Mouse (Mus musculus): ENCODE results near the gene Arid4b.

Arid4b gene

DNA sequence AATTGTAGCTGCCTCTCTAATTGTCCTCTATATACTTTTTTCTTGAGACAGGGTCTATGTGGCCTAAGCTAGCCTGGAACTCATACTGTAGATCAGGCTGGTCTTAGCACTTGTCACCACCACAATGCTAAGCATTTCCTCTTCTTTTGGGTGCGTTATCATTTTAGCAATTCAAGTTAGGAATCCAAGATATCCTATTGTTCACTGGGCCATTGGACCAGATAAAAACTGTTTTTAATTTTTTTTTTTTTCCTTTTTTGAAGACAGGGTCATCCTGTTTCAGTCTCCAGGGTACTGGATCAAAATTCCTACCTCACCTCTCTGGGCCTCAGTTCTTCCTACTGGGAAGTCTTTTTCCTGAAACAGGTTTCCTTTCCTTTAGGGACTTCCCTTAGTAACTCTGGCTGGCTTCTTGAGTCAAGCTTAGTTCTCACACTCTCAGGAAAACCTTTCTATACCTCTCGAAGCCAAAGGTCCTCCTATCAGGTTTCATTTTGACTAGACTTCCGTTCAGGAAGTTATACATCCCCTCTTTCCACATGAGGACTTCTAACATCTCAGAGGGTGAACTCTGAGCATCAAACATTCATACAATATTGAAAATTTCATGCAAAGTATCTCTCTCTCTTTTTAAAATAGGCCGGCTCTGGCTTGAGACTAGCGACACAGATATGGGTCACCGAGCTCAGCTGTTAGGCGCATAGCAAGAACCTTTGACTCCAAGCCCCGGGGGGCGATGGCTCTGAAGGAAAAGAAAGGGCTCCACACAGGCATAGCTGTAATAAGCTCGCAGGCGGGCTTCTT is 621 bp upstream of the Arid4b start:
- no peak for DNase-seq (ENCODE audit: low spot score)

DNA sequence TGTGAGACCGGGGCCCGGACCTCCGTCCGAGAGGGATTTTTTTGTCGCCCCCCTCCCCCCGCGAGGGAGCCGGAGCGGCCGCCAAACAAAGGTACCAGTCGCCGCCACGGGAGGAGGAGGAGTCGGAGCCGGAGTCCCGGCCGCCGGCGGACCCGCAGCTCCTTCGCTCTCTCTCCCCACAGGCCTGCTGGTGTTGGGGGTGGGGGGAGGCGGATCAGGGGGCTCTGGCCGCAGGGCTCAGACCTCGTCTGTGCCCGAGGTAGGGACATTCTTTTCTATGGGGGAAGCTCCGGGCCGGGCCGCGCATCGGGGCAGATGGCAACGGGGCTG is 875 bp downstream of the Arid4b start:
- DNase-seq (ENCODE audit: low spot score) = no peak

DNA sequence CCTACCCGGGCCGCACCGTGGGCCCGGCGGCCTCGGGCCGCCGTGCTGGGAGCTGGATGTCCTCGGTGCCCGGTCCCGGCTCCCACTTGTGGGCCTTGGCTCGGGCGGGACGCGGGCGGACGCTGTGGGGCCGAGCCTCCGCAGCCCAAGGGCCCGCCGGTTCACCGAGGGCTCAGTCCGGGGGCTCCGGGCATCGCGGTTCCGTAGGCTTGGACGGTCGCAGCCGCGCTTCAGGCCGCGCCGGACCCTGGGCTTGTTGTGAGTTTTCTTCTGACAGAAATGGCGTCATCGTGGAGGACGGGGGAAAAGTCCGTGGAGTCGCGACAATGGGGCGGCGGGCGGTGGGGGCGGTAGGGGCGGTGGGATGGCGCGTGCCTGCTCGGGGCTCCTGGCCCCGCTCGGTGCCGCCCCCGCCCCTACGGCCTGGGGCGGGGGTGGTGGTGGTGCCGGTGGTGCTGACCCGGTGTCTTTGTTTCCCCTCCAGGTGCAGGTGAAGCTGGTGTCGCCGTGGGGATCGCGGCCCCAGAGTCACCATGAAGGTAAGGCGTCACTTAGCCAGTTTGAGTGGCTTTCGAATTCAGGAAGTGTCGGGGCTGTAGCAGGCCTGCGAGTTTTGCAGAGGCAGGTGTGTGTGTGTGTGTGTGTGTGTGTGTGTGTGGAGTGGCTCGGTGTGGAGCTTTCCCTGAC is 1.5 kb downstream of the Arid4b start:
- no peak for DNase-seq (ENCODE audit: low spot score)

DNA sequence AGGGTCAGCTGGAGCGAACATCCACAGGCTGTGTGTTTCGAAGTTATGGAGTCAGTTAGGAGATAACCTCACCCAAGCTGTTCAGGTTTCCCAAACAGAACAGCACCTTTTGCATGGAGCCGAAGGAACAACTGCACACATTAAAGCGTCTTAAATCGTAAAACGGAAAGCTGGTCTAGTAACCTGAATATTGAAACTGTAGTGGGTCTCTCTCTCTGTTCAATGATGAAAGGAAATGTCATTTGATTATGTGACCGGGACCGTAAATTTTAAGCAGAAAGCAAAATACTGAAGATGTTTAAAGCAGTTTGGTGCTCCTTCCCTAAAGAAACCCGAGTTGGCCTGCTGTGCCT is 2.0 kb downstream of the Arid4b start:
- no peak for DNase-seq (ENCODE audit: low spot score)

DNA sequence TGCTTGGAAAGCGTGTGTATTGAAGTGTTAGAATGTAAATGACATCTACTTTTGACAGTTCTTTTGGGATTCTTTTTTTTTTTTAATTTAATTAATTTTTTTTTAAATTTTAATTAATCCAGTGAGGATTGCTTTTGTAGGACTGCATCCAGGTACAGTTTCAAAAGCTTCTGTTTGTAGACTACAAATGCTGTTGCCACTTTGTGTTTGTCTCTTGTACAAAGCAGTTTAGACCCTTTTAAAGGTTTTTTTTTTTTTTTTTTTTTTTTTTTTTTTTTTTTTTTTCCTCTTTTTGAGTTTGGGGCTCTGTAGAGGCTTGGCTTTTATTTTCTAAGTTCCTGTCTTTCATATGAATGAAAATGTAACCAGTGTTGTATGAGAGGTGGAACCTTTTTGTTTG is 2.7 kb downstream of the Arid4b start:
- DNase-seq (ENCODE audit: low spot score) = no peak

DNA sequence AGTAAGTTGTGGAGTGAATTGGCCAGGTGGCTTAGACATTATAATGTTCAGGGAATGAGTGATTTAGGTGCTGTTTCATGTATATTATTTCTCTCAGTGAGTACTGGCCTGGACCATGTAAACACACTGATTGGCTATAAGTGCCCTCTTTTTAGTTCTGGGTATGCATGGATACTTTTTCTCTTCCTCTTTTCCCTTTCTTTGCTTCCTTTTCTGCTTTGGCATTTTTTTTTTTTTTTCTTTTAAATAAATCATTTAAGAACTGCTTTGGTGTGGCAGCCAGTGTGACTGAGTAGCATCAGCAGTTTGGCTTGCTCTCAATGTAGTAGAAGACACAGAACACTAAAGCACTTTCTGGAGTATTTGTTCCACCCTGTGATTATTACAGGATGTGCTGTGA is 5.0 kb downstream of the Arid4b start:
- DNase-seq (ENCODE audit: low spot score) = no peak

DNA sequence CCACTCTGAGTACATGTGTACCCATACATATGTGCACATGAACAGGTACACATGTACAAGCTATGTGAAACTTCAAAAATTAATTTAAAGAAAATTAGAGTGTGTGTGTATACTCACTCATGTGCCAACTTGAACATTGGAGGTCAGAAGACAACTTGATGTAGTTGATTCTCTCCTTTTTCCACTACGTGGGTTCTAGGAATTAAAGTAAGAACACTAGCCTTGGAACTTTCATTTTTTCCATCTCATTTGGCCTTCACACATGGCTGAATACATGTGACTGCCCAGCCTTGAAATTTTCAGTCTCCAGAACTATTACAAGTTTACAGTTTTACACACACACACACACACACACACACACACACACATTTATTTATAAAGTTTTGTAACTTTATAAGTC is 6.3 kb downstream of the Arid4b start:
- no peak for DNase-seq (ENCODE audit: low spot score)

DNA sequence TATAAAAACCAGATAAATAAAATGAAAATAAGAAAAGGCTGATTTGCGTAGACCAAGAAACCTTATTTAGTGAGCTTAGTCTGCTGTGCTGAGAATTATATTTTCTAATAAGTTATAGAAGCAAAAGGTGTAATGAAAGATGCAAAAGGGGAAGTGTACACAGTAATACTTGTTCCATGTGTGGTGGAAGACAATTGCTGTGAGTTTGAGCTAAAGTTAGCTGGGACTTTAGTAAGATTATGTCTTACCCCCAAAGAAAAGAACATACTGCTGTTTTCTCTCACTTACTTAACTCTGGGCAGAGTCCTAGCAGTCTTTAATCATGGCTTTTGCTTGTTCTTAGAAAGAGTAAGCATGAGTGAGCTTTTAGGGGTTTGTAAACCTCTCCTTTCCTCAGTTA is 11.3 kb downstream of the Arid4b start:
- no peak for DNase-seq (ENCODE audit: low spot score)

DNA sequence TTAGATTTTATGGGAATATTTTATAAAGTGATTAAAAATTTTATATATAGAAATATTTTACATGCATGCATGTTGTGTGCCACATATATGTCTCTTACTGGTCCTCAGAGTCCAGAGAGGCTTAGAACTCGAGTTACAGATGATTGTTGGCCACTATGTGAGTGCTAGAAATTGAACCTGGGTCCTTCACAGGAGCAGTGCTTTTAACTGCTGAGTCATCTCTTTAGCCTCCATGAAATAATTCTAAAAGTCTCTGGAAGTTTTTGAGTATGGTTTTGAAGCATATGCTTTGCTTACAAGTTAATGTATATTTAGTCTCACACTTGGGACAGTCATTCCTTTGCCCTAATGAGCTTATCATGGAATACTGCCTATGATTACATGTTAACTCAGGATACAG is 12.3 kb downstream of the Arid4b start:
- DNase-seq (ENCODE audit: low spot score) = no peak

DNA sequence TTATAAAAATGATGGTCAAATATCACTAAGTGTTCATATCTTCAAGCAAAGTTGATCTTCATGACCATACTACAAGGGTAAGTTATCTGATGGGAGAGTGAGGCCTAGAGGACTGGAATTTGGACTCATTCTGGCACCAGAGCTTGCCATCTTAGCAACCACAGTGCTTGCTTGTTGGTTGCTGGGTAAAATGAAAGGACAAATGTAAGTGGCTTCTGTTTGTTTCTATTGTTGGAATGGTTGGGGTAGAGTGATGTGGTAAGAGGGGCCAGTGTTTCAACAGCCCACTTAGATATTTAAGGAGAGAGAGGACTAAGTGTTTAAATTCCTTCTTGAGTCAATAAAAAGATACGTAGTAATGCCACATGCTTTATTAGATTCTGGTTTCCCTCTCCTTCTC is 25.6 kb downstream of the Arid4b start:
- no peak for DNase-seq (ENCODE audit: low spot score)

DNA sequence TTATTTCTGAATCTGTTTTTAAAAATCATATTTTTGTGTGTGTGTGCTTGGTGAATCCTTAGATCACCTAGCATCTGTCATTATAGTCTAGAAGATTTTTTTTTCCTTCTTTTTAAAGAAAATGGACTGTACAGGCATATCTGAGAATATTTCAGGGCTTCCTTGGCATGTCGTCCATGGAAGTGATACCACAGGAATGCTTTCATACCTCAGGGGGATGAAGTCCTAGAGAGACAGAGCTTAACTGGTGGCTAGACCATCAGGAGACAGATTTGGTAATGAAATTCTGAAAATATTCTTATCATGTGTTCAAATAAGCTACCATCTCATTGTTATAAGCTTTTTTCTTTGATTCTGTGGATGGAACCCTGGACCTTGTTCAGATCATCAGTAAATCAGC is 40.0 kb downstream of the Arid4b start:
- no peak for DNase-seq (ENCODE audit: low spot score)

DNA sequence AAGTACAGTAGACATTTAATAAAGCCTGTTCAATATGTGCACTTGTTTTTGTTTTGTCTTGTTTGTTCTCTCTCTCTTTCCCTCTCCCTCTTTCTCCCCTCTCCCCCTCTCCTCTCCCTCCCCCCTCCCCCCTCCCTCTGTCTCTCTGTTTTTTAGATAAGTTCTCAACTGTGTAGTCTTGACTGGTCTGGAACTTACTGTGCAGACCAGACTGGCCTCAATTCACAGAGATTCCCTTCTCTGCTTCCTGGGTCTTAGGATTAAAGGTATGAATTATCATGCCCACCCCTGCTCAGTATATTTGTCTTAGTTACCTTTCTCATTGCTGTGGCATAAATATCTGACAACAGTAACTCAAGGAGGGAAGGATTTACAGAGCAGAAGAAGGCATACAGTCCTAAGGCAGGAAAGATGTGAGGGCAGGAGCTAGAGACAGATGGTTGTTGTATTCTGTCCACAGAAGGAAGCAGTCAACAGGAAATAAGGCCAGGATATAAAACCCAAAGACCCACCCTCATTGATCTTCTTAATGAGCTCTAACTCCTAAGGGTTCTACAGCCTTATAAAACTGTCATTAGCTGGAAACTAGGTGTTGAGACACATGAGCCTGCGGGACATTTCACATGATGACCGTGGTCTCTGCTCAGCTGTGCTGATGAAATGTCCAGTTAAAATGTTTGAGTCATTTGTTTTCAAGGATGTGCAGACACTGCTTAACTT is 47.3 kb downstream of the Arid4b start:
- DNase-seq (ENCODE audit: low spot score) = no peak

DNA sequence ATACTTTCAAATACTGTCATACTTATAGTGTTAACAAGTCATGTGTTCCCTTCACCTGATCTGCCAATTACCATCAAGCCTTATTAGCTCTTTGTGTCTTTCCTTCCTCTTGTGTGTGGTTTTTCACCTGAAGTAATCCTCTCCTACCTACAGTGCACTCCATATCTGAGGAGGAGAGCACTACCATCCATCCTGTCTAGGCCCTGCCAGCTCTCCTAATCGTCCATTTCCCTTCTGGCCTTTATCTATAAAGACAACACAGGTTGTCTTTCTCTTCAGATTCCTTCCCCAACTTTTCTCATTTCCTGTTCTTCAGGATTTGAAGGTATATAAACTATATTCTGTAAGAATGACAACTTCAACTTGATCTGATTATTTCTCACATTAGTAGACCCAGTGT is 48.1 kb downstream of the Arid4b start:
- no peak for DNase-seq (ENCODE audit: low spot score)

DNA sequence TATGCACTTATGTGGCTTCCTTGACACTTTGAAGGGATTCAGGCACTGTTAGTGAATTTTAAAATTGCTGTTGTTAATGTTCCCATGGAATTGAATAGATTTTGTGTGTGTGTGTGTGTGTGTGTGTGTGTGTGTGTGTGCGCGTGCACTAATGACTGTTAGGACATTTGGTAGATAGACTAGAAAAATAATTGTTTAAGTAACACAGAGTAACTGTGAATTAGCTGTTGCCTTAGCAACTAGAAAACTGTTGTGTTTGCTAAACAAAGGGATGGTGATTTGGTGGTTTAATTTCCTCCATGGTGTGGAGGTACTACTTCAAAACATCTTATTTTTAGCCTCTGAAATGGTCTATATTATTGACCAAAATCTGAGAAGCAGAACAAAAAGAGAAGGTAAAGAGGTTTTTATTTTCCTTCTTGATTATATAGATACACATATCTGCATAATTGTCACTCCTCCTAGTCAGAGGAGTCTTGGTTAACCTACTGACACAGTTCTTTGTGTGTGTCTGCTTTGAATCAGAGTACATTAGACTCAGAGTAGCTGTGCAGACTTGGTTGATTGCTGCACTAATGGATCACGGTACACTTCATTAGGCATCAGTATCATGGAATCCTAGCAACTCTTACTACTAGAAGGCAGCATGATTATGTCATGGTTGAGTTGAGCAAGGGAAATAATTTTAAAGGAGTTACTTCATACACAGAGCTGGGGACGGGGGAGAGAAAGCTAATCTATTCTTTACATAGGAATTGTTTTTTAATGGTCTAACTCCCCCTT is 50.9 kb downstream of the Arid4b start:
- DNase-seq (ENCODE audit: low spot score) = no peak

DNA sequence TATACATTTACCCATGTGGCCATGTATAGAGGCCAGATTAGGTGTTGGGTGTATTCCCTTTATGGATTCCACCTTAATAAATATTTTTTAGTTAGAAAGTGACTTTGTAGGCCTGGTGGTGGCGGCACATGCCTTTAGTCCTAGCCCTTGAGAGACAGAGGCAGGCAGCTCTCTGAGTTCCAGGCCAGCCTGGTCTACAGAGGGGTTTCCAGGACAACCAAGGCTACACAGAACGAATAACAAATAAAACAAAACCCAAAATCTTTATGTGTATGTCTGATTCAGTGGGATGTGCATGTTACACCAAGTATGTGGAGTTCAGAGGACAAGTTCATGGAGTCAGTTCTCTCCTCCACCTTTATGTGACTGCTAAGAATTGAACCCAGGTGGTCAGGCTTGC is 52.8 kb downstream of the Arid4b start:
- no peak for DNase-seq (ENCODE audit: low spot score)

DNA sequence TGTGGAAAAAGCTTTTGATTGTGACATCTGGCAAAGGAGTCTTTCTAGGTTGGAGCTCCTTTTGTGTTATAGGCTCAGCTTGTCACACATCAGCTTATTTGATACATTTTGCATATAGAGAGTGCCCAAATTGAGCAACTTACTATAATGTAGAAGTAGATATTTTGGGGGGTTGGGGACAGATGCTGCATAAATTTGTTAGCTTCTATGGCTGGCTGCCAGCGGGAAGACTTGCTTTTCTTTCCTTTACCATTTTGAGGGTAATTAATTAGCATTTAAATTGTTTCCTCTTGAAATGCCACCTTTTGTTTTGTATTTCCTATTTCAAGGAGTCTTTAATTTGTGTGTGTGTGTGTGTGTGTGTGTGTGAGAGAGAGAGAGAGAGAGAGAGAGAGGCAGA is 68.6 kb downstream of the Arid4b start:
- no peak for DNase-seq (ENCODE audit: low spot score)

DNA sequence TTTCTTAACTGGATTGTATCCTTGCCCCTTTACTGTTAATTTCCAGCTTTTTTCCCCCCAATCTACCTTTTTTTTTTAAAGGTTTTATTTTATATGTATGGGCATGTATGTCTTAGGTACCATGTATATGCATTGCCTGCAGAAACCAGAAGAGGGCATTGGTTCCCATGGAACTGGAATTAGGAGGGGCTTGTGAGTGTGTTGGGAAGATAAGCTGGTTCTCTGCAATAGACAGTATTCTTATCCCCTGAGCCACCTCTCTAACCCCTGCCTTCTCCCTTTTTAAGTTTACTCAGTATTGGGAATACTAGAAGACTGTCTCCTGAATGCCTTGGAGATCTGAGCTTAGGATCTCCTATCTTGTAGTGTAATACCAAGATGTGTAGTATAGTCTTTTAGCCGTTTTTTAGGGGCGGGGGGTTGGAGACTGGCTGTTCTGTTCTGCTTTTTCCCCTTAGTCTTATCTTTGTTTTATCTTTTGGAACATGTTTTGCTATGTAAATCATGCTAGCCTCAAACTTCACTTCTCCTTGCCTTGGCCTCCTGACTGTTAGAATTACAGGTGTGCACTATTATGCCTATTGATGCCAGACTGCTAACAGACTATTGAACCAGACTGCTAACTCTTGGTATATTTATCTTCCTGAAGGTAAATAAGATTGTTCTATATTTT is 79.4 kb downstream of the Arid4b start:
- DNase-seq (ENCODE audit: low spot score) = no peak

DNA sequence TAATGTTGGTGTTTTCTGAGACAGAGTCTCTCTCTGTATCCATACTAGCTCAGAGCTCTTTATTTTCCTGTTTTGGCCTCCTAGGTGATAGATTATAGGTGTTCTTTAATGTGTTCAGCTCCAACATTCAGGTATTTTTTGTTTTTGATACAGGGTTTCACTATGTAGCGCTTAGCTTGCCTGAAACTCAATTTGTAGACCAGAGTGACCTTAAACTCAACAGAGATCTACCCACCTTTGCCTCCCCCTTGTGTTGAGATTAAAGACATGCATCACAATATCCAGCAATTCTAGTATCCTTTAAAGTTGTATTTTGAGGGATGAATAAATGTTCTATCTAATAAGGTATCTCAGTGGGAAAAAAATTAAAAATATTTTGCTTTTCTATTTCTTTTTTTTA is 115.0 kb downstream of the Arid4b start:
- no peak for DNase-seq (ENCODE audit: low spot score)

DNA sequence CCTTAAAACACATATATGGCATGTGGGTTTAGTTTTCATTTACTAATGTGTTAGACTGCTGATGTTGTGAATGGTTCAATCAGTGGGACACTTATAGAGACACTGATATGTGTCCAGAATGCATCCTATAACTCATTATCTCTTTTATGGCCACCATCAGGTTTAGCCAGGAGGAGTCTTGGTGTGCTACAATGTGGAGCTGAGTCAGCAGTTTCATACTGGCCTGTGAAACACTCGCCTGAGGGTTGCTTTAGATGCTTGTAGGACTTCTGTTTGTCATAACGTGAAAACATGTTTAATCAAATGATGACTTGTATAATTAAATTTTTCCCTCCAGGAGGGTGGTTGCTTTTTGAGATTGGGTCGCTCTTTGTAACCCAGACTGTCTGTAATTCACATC is 116.6 kb downstream of the Arid4b start:
- DNase-seq (ENCODE audit: low spot score) = no peak

DNA sequence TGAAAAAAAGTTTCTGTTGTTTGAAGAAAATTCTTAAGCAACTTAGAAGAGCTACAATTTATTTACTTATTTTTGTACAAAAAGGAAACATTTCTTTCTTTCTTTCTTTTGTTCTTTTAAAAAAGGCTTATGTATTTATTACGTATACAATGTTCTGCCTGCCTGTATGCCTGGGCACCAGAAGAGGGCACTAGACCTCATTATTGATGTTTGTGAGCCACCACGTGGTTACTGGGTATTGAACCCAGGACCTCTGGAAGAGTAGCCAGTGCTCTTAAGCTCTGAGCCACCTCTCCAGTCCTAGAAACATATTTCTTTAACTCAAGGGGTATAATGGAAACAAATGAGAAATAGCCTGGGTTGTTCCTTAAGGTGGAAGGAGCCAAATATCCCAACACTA is 182.9 kb downstream of the Arid4b start:
- no peak for DNase-seq (ENCODE audit: low spot score)
